Mouse (Mus musculus) small intestine, adult 2 months (tissue): ENCODE measurements around the gene Tpd52l2.

Experiments
- CTCF ChIP-seq: fragments of 200-500 bp; IDR thresholded peaks from 2 replicates; pipeline ENCODE4 v1.5.1; 2012; ENCODE audit warnings: low read depth, mild to moderate bottlenecking, control low read depth, inconsistent platforms, low read length, moderate library complexity, mixed read lengths; ENCODE audit not compliant: insufficient replicate concordance, insufficient read length; ENCODE audit errors: extremely low read depth
- POLR2A ChIP-seq: fragments of 200-500 bp; IDR thresholded peaks from 2 replicates; pipeline ENCODE4 v1.6.1; 2012; ENCODE audit warnings: low read depth, mild to moderate bottlenecking, control low read depth, inconsistent platforms, low read length, moderate library complexity

DNA sequence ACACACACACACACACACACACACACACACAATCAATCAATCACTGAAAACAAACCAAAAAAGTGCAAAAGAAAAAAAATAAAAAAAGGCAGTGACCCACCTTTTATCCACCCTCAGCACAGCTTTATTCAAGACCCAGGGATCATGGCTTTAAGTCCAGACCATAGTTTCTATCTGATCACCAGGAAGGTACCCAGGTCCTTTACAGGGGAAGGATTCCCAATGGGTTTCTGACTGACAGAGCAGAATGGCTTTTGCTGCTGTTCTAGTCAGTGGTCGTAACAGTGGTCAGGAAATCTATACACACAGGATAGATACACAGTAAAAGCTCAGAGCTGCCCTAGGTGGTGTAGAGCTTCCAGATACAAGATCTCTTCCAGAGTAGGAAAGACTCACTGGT, 11.2 kb upstream of the Tpd52l2 start:
- no peak for TF ChIP-seq CTCF
- no peak for TF ChIP-seq POLR2A
